Mouse (Mus musculus): Measurements from ENCODE around the gene P4ha2. TPM values are rescaled to one million over a fixed set of nuclear protein-coding genes. Genes with fewer than 3 reads are reported as not detected.

The P4ha2 gene
- polyA plus RNA-seq, 1 experiment from 2014 or later = 10.0 TPM

DNA sequence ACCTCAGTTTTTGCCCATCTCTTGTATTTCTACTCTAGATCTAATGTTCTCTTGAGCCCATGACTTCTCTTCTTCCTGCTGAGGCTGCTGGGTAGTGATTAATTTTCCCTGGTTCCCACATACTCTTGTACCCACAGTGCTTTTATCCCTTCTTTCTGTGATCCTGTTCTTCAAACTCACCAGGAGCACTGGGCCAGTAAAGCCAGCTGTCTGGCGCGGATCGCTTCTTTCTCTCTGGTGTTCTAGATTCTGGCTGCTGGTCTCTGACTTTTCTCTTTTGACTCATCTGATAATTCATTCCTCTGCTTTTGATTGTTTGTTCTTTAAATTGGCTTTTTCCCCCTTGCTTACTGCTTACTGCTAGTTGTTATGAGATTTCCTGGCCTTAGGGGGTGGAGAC lies 14.9 kb downstream of the P4ha2 start:
- no peak for ATAC-seq (replicated peaks)
- Histone ChIP-seq H3K9me3 (no peaks in the 10 kb centered on the region), H3K4me3 (no peak overlapping the region), H3K27me3 (replicated peaks) (no peaks in the 10 kb centered on the region), H3K9ac (no peak overlapping the region), H3K4me1 (peaks cover 27% of the 10 kb centered on the region), H3K4me2 (no peak overlapping the region), H3K27ac (no peak overlapping the region), H3K36me3 (replicated peaks) (no peaks in the 10 kb centered on the region)
- WGBS = 90% methylated on average over 3 of the region's 3 CpGs

DNA sequence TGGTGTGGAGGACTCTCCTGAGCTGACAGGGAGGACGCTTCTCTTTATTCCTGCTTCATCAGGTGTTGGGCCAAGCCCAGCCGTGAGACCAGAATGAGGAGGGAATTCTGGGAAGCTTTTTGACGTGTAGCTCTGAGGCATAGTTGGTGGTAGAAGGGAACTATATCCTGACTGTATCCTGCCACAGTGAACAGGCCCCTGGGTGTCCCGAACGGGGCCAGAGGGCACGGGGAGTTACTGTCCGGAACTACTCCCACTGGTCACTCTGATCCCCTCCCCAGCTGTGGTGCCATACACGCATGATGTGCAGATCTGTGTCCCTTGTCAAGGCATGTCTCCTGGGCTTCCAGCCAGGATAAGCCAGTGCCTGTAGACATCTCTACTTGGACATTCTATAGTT lies 15.4 kb downstream of the P4ha2 start:
- no peak for ATAC-seq (replicated peaks)
- no peaks in the 10 kb centered on the region for H3K9me3 ChIP-seq
- 86% methylated on average over 8 of the region's 8 CpGs for WGBS
- H3K36me3 ChIP-seq (replicated peaks) = no peaks in the 10 kb centered on the region
- no peaks in the 10 kb centered on the region for H3K27me3 ChIP-seq (replicated peaks)
- H3K4me1 ChIP-seq = peaks cover 27% of the 10 kb centered on the region
- H3K9ac ChIP-seq = no peak overlapping the region
- H3K4me3 ChIP-seq = no peak overlapping the region
- no peak overlapping the region for H3K4me2 ChIP-seq
- no peak overlapping the region for H3K27ac ChIP-seq

DNA sequence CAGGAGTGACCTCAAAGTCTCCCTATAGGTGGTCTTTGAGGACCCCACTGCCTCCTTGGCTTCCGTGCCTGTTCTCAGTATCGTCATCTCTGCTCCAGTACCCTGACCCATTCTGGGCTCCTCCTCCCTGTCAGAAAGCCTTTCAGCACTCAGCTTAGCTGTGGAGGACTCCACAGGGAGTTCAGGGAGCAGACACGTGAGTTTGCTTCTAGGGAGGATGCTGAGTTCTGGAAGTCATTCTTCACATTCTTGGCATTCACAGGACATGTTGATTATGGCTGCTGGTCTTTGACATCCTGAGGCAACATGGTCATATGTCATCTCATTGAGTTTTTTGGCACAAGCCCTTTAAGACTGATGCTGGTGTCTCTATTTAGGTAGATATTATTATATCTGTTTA lies 16.0 kb downstream of the P4ha2 start:
- ATAC-seq (replicated peaks) = no peak
- H3K4me1 ChIP-seq = peaks cover 27% of the 10 kb centered on the region
- no peaks in the 10 kb centered on the region for H3K27me3 ChIP-seq (replicated peaks)
- H3K9ac ChIP-seq = no peak overlapping the region
- no peaks in the 10 kb centered on the region for H3K36me3 ChIP-seq (replicated peaks)
- no peaks in the 10 kb centered on the region for H3K9me3 ChIP-seq
- H3K4me2 ChIP-seq = no peak overlapping the region
- H3K4me3 ChIP-seq = no peak overlapping the region
- H3K27ac ChIP-seq = no peak overlapping the region
- WGBS = 36% methylated on average over 3 of the region's 3 CpGs

DNA sequence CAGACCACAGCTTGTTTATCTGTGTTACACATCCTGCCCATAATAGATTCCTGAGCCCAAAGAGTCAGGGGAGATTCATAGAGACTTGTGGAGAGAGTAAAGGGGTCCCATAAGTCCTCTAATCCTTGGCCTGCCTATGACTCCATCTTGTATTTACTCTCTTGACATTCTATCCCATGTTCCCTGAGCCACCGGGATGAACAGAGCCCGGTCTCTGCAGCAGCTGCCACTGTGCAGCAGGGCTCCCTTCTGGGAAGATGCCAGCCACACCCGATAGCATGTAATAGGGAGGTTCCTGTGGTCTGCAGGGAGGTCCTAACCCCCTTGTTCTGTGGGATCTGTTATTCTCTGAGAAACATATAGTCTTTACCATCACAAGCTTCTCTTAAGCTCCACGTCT lies 16.5 kb downstream of the P4ha2 start:
- 70% methylated on average over 4 of the region's 4 CpGs for WGBS

DNA sequence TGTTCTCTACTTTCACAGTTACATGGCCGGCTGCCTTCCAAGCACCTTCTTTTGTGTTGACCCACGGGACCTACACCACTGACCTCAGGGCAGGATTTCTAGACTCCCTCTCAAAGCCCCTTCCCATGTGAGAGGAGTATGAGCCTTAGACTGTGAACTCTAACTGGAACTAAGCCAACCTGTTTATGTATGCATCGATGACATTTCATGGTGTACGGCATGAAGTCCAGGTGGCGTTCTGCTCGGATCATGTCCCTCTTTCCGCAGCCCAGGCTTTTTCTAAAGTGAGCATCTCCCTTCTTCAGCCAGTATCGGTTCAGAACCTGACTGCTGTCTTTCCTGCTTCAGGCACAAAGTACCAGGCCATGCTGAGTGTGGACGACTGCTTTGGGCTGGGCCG lies 17.2 kb downstream of the P4ha2 start:
- Histone ChIP-seq H3K4me3 (no peak overlapping the region), H3K4me1 (peaks cover 26% of the 10 kb centered on the region), H3K27me3 (replicated peaks) (no peaks in the 10 kb centered on the region), H3K4me2 (no peak overlapping the region), H3K9ac (no peak overlapping the region), H3K36me3 (replicated peaks) (no peaks in the 10 kb centered on the region), H3K27ac (no peak overlapping the region), H3K9me3 (no peaks in the 10 kb centered on the region)
- WGBS = 82% methylated on average over 10 of the region's 10 CpGs
- no peak for ATAC-seq (replicated peaks)

More for the DNA sequence above, 16.5 kb downstream of the P4ha2 start:
- Histone ChIP-seq H3K4me1 (peaks cover 27% of the 10 kb centered on the region), H3K27ac (no peak overlapping the region), H3K9ac (no peak overlapping the region), H3K36me3 (replicated peaks) (no peaks in the 10 kb centered on the region), H3K4me2 (no peak overlapping the region), H3K9me3 (no peaks in the 10 kb centered on the region), H3K4me3 (no peak overlapping the region), H3K27me3 (replicated peaks) (no peaks in the 10 kb centered on the region)
- no peak for ATAC-seq (replicated peaks)

DNA sequence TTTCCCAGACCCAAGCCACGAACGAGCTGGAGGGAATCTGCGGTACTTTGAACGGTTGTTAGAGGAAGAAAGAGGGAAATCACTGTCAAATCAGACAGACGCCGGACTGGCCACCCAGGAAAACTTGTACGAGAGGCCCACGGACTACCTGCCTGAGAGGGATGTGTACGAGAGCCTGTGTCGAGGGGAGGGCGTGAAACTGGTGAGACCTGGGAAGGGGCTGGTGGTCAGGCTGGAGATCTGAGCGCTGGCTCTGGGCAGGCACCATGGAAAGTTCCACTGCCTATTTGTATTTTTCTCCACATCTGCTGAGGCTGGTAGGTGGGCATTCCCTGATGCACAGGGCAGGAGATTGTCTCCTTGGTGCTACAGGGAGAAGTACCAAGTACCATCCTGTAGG lies 19.2 kb downstream of the P4ha2 start:
- Histone ChIP-seq H3K36me3 (replicated peaks) (no peaks in the 10 kb centered on the region), H3K4me3 (no peak overlapping the region), H3K9ac (no peak overlapping the region), H3K27me3 (replicated peaks) (no peaks in the 10 kb centered on the region), H3K9me3 (no peaks in the 10 kb centered on the region), H3K4me2 (no peak overlapping the region), H3K4me1 (peaks cover 11% of the 10 kb centered on the region), H3K27ac (no peak overlapping the region)
- no peak for ATAC-seq (replicated peaks)
- 85% methylated on average over 12 of the region's 12 CpGs for WGBS

DNA sequence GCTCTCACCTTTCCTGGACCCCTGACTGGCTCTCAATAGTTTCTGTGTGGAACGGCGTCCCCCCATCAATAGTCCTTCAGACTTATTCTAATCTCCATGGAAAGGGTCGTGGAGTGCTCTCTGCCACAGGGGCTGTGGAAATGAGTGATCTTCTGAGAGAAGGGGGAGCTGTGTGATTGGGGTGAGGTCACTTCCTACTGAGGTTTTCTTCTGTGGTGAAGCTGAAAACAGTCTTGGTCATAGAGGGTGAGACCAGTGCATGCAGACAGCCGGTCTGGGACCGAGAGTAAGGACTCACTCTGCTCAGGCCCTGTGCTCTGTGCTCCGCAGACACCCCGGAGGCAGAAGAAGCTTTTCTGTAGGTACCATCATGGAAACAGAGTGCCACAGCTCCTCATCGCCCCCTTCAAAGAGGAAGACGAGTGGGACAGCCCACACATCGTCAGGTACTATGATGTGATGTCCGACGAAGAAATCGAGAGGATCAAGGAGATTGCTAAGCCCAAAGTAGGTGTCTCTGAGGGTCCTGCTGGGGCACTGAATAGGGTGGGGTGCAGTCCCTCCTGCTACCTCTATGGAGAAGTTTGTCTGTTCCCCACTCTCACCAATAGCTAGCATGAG lies 20.0 kb downstream of the P4ha2 start:
- Histone ChIP-seq H3K4me2 (no peak overlapping the region), H3K27ac (no peak overlapping the region), H3K4me1 (peaks cover 7% of the 10 kb centered on the region; the same call in 1 of the 2 replicates), H3K9me3 (no peaks in the 10 kb centered on the region), H3K4me3 (no peak overlapping the region), H3K9ac (no peak overlapping the region), H3K36me3 (replicated peaks) (no peaks in the 10 kb centered on the region), H3K27me3 (replicated peaks) (no peaks in the 10 kb centered on the region)
- ATAC-seq (replicated peaks) = no peak
- WGBS = 87% methylated on average over 13 of the region's 13 CpGs

DNA sequence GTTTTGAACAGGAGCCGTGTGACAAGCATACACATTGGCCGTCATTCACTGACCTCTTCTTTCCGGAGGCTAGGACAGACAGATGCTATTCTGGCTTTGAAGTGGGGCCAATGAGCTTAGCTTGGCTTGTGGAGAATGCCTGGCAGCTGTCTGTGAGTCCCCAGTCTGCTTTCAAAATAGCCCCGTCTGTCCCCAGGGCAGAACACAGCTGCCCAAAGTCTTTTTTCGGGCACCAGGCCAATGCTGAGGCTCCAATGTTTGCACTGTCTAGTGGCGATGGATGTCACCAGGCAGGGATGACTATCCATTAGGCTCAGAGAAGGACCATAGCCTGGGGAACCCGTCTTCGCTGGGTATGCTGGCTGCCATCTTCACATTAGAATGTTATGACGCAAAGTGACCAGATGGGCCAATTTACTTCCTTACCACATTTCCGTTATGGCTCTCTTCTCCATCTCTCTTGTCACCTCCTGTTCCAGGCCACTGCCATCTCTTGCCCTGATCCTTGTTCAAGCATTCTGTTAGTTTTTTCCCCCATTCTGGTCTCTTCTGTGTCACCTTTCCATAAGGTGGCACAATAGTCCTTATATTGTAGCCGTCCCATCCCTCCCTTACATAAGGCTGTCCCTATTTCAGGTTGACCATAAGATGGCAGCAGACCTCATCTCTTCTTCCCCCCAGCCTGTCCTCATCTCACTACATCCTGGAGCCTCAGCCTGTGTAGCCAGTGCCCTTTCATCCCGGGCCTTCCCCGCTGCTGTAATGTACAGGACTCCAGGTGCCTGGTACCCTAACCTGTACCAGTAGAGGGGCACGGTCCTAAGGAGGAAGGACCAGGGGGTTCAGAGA lies 22.7 kb downstream of the P4ha2 start:
- H3K27me3 ChIP-seq (replicated peaks) = no peaks in the 10 kb centered on the region
- H3K4me2 ChIP-seq = no peak overlapping the region
- ATAC-seq (replicated peaks) = peak; percentile 84
- H3K9ac ChIP-seq = no peak overlapping the region
- no peaks in the 10 kb centered on the region for H3K9me3 ChIP-seq
- H3K4me3 ChIP-seq = no peak overlapping the region
- no peaks in the 10 kb centered on the region for H3K36me3 ChIP-seq (replicated peaks)
- H3K27ac ChIP-seq = no peak overlapping the region
- peaks cover 15% of the 10 kb centered on the region for H3K4me1 ChIP-seq
- 51% methylated on average over 14 of the region's 14 CpGs for WGBS

DNA sequence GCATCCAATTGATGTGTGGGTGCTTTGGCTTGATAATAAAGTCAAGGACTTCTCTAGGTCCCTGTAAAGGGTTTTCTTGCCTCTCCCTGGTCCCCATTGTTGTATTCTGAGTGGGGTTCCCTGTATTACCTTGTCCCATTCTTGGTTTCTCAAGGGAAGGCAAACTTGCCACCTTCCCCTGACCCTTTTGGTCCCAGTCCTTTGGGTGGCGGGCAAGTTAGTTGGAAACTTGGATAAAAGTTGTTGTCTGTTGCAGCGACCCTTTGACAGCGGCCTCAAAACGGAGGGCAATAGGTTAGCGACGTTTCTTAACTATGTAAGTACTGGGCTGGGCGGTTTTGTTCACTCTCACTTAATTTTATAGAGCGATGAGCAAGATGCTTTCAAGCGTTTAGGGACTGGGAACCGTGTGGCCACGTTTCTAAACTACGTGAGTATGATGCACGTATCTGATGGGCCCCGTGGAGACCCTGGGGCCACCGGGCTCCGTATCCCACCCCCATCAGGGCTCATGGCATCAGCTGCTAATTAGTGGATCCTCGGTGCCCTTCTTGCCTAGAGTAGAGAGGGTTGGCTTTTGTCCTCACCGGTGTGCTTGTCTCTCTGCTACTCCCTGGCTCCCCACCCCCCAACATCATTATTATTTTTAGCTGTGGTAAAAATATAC lies 26.2 kb downstream of the P4ha2 start:
- H3K4me3 ChIP-seq = no peak overlapping the region
- no peak overlapping the region for H3K4me2 ChIP-seq
- no peak for ATAC-seq (replicated peaks)
- H3K9me3 ChIP-seq = no peaks in the 10 kb centered on the region
- WGBS = 78% methylated on average over 18 of the region's 18 CpGs
- H3K4me1 ChIP-seq = peaks cover 15% of the 10 kb centered on the region
- H3K27me3 ChIP-seq (replicated peaks) = no peaks in the 10 kb centered on the region
- H3K9ac ChIP-seq = no peak overlapping the region
- H3K36me3 ChIP-seq (replicated peaks) = no peaks in the 10 kb centered on the region
- no peak overlapping the region for H3K27ac ChIP-seq

DNA sequence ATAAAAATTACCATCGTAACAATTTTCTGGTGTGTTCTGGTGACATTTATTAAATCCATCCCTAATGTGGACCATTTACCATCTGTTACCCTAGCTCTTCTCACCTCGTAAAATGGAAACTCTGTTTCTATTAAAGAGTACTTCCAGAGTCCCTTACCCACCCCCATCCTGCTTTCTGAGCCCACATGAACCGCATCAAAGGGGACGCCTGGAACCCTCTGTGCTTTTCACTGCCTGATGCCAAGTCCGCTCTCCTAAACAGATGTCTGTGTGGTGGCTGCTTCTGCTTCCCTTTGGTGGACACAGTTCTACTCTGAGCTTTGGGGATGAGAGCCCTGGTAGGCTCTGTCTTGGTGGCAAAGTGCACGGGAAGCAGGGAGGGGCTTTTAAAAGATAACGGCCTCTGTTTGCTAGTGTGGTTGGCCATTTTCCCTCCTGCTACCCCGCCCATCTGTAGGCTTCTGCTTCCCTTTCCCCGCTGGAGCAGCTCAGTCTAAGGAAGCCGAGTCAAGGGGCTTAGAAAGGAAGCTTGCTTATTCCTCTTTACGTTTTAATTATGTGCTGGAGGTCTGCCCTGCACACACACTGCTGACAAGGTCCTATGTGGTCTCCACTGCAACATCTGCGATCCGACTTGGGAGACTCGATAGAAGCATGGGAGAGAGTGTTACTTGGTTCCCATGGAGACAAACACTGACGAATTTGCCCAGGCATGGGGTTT lies 26.9 kb downstream of the P4ha2 start:
- Histone ChIP-seq H3K27ac (0 out of 2 replicates have a peak overlapping the region, but pooled peaks have one; percentile 46), H3K4me2 (peak overlapping the region; percentile 9; the same call in 1 of the 2 replicates), H3K4me1 (peaks cover 15% of the 10 kb centered on the region), H3K9ac (no peak overlapping the region), H3K4me3 (no peak overlapping the region), H3K9me3 (no peaks in the 10 kb centered on the region), H3K36me3 (replicated peaks) (no peaks in the 10 kb centered on the region), H3K27me3 (replicated peaks) (no peaks in the 10 kb centered on the region)
- no peak for ATAC-seq (replicated peaks)
- WGBS = 34% methylated on average over 15 of the region's 15 CpGs

DNA sequence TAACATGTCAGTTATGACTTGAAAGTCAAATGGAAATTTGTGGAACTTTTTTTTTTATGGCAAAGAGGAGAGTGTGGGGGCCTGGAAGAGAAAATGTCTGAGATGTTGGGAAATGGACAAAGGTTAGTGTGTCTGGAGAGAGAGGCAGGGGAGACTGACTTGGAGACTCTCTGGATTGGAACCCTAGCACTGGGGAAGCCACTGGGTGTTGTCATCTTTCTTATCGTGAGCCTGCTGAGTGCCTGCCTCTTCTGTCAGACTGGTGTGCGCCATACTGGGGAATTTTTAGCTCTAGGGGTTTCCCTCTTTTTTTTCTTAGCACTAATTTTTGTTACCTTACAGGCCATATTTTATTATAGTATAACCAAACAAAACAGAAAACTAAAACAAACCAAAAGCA lies 27.5 kb downstream of the P4ha2 start:
- Histone ChIP-seq H3K36me3 (replicated peaks) (no peaks in the 10 kb centered on the region), H3K4me3 (no peak overlapping the region), H3K4me1 (peaks cover 10% of the 10 kb centered on the region), H3K9ac (no peak overlapping the region), H3K27ac (no peak overlapping the region), H3K9me3 (no peaks in the 10 kb centered on the region), H3K27me3 (replicated peaks) (no peaks in the 10 kb centered on the region), H3K4me2 (no peak overlapping the region)
- WGBS = 65% methylated on average over 2 of the region's 2 CpGs
- ATAC-seq (replicated peaks) = no peak

DNA sequence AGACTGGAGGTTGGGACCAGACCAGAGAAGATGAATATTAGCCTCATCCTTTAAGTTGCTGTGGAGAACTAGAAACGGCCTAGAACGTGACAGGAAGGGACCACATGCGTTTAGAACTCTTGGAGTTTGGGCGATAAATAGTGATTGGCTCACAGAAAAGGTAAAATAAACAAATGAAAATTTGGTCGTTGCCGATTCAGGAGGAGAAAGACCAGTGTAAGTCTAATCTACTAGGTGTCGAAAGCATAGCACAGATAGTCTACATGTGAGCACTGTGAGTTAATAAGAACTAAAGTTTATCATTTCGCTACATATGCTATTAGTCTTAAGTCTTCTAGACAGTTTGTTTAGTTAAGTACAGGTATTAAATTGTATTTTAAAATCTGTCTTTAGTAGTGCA lies 30.1 kb downstream of the P4ha2 start:
- H3K9ac ChIP-seq = no peak overlapping the region
- H3K4me2 ChIP-seq = no peak overlapping the region
- H3K9me3 ChIP-seq = no peaks in the 10 kb centered on the region
- H3K36me3 ChIP-seq (replicated peaks) = no peaks in the 10 kb centered on the region
- no peak overlapping the region for H3K4me3 ChIP-seq
- no peak overlapping the region for H3K27ac ChIP-seq
- WGBS = 94% methylated on average over 8 of the region's 8 CpGs
- no peaks in the 10 kb centered on the region for H3K27me3 ChIP-seq (replicated peaks)
- H3K4me1 ChIP-seq = peaks cover 8% of the 10 kb centered on the region
- ATAC-seq (replicated peaks) = no peak

Measured in midbrain, embryonic 15.5 days (tissue).